Mouse (Mus musculus): ENCODE results near the gene Vsir. TPM values are rescaled to one million over a fixed set of nuclear protein-coding genes. Genes with fewer than 3 reads are reported as not detected.

Vsir gene
- polyA plus RNA-seq, 1 experiment from 2014 or later: 2.6 TPM

Other genes with a start within 250 kb of the Vsir start
- 8.6 and 8.9 TPM in 2 replicates for gene Spock2, start 240.6 kb upstream of the Vsir start, polyA plus RNA-seq (2016; fragmentation: Nextera tagmentation; extraction: Ambion mirVana)
- 1.8 and 1.9 TPM in 2 replicates for gene Chst3, start 127.6 kb upstream of the Vsir start, polyA plus RNA-seq (2016; fragmentation: Nextera tagmentation; extraction: Ambion mirVana)
- 47.1 and 49.0 TPM in 2 replicates for gene Psap, start 69.2 kb upstream of the Vsir start, polyA plus RNA-seq (2016; fragmentation: Nextera tagmentation; extraction: Ambion mirVana)
- 0.96 and 2.6 TPM in 2 replicates for gene Gm17455, start 52.9 kb downstream of the Vsir start, polyA plus RNA-seq (2016; fragmentation: Nextera tagmentation; extraction: Ambion mirVana)